Mouse (Mus musculus) hematopoietic stem cell, adult 5-6 weeks (primary cell): ENCODE results near the gene Ambra1. TPM values are rescaled to one million over a fixed set of nuclear protein-coding genes. Genes with fewer than 3 reads are reported as not detected.

ENCODE experiments used
- ATAC-seq, 2 experiments: fragments of 125-278 bp in 1 of 2; replicated peaks in 1 of 2; 2 replicates each; pipeline ENCODE4 v1.8.0; 2016 to 2017; ENCODE audit warnings: inconsistent platforms in 2 of 2, mild to moderate bottlenecking in 2 of 2, moderate number of reproducible peaks in 2 of 2, low read depth in 1 of 2, moderate TSS enrichment in 1 of 2; ENCODE audit not compliant: low FRiP score in 2 of 2, poor library complexity in 2 of 2, severe bottlenecking in 2 of 2, insufficient read depth in 1 of 2, low TSS enrichment in 1 of 2
- total RNA-seq: library from RNA; stranded (forward); fragments of 172-1452, 232-1000 nt; gene quantifications from 2 replicates; pipeline ENCODE4 v1.2.3, GENCODE M21; 2017

The Ambra1 gene
- total RNA-seq, 1 experiment from 2014 or later: 19.8 TPM

- ATAC-seq: no peak
Observed at GRCm38 (mm10) chr2:91924726-91925125, 194.8 kb downstream of the Ambra1 start.

DNA sequence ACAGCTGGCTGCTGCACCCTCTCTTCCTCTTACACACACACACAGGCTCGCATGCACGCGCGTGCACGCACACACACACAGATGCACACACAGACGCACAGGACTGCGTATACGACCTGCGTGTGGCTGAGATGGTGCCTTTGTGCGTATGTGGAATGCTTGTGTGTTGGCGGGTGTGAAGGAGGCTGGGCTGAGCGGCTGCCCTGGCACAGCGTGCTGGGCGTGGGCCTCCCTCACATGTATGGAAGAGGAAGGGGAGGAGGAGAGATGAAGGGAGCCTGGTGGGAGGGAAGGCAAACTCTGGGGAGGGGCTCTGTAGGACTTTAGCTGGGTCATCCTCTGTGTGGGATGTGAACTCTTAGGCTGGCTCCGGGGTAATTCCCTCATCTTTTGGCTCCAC lies 195.5 kb downstream of the Ambra1 start:
- no peak for ATAC-seq

- no peak for ATAC-seq
Observed at GRCm38 (mm10) chr2:91926949-91927348, 197.0 kb downstream of the Ambra1 start, which contains the start of gene Chrm4. Gene Chrm4, plus strand, starts transcription at chr2:91927249.

DNA sequence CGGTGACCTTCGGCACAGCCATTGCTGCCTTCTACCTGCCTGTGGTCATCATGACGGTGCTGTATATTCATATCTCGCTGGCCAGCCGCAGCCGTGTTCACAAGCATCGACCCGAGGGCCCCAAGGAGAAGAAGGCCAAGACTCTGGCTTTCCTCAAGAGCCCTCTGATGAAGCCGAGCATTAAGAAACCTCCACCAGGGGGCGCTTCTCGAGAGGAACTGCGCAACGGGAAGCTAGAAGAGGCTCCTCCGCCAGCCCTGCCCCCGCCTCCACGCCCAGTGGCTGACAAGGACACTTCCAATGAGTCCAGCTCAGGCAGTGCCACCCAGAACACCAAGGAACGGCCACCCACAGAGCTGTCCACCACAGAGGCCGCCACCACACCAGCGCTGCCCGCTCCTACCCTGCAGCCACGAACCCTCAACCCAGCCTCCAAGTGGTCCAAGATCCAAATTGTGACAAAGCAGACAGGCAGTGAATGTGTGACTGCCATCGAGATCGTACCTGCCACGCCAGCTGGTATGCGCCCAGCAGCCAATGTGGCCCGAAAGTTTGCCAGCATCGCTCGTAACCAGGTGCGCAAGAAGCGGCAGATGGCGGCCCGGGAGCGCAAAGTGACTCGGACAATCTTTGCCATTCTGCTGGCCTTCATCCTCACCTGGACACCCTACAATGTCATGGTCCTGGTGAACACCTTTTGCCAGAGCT lies 198.0 kb downstream of the Ambra1 start:
- ATAC-seq: peak; percentile 26 to 35; a peak in 2 of 4 replicates

DNA sequence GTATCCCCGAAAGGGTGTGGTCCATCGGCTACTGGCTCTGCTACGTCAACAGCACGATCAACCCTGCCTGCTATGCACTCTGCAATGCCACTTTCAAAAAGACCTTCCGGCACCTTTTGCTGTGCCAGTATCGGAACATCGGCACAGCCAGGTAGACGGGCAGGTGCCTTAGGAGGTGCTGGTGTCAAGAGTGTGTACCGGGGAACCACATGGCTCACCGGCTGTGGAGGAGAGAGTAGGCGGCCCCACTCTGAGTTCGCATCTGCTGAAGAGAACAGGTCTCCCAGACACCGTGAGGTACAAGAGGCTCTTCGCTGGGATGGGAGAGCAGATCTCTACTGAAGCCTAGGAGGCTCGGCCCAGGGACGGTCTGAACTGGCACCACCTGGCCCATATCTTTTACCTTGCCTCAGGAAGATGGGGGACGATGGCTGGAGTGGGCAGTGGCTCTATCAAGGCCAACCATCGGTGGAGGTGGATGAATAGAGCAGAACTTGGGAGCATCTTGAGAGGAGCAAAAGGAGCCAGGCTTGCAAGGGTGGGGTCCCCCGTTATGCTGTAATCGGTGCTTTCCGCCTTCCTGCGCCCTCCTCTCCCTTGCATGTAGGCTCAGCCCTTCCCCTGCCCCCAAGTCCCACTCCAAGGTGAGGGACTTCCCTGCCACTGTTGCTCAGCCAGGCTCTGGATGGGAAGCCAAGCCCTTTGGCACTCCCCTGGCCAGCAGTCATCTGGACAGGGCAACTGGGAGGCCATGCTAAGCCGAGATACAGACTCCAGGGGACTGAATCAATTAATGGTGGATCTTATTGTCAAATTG lies 198.8 kb downstream of the Ambra1 start:
- ATAC-seq: no peak

- ATAC-seq: no peak
Observed at GRCm38 (mm10) chr2:91929455-91929854, 199.5 kb downstream of the Ambra1 start.

DNA sequence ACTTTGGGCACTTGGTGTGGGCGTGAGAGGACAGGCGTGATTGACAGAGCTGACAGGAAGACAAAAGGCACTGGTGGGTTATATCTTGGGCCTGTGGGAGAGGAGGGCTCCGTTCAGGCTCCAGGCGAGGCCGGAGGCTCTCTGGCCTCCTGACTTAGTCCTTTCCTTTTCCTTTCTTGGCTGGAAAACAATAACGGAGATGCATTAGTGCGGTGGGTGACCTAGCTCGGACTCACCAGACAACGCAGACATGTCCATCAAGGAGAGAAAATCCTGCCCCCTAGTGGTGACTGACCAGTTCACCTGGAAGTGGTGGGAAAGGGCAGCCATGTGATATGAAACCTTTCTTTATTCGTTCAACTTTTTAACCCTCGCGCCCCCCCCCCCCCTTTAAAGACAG lies 200.0 kb downstream of the Ambra1 start:
- no peak for ATAC-seq

DNA sequence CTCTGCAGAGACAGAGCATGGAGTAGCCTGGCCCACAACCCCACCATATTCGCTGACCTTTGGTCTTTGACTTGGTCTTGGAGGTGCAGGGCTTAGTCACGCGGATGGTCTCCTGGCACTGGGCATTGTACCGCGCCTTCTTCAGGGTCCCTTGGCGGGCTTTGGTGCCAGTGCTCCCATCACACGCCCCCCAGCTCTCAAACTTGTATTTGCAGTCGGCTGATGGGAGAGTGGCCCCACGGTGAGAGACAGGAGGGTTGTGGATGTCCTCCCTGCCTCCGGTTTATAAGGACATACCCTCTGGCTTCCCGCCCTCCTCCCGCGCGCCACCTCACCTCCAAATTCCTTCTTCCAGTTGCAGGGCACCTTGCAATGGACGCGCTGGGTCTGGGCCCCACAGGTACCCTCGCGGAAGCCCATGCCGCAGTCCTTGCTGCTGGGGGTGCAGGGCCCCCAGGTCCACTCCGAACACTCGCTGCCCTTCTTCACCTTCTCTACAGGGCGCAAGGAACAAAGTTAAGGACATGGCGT lies 200.9 kb downstream of the Ambra1 start:
- ATAC-seq: no peak

DNA sequence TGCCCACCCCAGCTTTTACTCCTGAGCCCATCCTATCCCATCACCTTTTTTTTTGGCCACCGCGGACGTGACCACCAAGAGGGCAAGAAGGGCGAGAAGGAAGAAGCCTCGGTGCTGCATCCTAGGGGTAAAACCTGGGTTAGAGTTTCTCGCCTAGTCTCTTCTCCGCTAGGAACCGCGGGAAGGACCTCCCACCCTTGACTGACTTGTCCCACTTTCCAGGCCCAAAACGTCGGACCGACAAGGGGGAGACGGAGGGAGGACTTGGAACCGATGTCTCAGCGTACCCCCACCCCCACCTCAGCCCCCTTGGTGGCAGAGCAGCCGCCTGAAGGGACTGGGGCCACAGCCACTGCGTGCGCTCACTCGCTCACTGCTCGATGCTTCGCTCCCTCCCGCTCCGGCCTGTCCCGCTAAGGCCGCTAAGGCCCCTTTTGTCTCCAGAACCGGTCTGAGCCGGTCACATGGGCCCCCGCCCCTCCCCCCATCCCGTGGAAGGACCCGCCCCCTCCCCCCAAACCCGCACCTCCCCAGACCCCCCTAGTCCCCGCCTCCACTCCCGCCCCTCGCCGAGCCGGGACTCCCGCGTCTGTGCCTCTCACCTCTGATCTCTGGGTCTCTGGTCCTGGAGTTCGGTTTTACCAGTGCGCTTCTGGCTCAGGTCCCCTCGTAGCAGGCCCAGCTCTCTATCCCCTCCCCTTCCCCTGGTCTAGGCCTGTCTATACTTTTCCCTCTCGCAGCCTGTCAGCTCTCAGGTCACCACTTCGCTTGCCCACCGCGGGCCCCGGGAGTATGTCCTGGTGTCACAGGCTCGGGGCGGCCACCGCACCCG lies 201.6 kb downstream of the Ambra1 start:
- ATAC-seq: peak in 1 of 2 experiments; percentile 11; a peak in 1 of 4 replicates

- no peak for ATAC-seq
Observed at GRCm38 (mm10) chr2:91932160-91932711, 202.3 kb downstream of the Ambra1 start, which contains the start of gene Mdk. Gene Mdk, minus strand, starts transcription at chr2:91932297.

- ATAC-seq: no peak
Observed at GRCm38 (mm10) chr2:91932737-91933350, 202.9 kb downstream of the Ambra1 start.

DNA sequence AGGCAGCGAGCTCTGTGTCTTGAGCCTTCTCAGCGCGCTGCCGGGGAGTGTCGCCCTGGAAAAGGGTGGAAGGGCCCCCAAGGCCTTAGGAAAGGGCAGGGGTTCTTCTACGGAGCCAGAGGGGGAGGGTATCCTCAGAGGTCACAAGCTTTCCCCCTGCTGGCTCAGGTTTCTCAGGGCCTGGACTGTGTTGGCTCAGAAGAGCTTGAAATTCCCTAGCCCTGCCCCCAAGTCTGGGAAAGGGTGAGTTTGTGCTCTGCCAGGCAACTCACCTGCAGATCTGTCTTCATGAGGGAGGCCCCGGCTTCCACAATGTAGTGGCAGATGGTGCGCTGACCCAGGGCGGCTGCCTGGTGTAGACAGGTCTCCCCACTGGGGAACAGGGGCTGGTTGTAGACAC lies 203.5 kb downstream of the Ambra1 start:
- ATAC-seq: no peak

DNA sequence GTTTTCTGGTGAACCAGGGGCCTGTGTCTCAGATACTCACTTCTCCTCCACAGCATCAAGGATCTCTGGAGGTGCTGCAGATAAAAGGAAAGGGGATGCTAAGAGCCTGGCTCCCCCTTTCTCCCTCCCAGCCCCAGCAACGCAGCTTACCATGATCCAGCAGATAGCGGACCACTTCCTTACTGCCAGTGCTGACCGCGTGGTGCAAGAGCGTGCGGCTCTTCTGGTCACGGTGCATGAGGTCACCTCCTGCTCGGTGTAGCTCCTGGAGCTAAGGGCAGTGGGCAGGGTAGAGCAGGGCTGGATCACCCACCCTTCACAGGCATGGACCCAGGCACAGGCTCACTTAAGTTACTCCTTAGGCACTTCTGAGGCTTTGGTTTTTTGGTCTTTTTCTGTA lies 204.1 kb downstream of the Ambra1 start:
- no peak for ATAC-seq

DNA sequence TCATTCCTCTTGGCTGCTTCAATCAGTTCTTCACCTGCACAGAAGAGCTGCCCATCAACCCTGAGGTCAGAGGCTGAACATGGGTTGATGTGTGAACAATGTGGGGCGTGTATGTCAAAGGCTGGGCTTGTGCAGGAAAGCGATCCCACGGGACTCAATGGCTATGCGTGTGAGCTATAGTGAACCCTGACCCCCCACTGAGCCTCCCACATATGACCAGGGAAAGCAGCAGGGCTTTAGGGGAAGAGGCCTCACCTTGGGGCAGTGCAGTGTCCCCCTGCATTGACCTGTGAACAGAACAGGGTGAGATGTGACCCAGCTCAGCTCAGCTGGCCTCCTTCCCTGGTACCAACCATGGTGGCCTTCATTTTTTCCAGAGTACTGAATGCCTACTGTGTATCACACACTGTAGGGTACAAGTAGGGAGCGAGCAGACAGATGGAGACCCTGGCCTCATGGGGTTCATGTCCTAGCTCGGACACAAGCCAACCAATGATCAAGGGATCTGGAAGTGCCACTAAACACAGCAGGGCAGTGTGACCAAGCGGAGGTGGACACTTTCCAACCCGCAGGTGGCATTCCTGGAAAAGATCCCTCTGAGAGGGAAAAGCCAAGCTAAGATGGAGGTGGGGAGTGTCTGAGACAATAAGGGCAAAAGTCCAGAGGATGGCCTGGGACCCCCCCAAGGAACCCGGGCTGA lies 205.0 kb downstream of the Ambra1 start:
- ATAC-seq: no peak

DNA sequence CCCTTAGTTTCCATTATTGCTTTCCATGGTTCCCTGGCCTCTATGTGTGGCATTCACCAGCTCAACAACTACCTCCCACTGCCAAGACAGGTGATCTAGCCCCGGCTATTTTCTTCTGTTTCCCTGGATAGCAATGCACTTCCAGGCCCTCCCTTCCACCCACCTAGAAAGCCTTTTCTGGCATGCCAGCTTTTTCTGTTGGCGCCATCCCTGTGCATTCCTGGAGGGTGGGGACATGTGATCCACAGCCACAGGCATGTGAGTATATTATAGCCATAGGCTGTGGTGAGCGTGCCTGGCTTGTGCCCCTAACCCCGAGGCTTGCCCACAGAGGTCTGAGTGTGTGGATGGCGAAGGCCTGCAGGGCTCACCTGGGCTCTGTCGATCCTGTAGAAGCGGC lies 206.2 kb downstream of the Ambra1 start:
- ATAC-seq: no peak

- ATAC-seq: no peak
Observed at GRCm38 (mm10) chr2:91939303-91939935, 209.5 kb downstream of the Ambra1 start.
